Mouse (Mus musculus) heart, adult 8-10 months (tissue): ENCODE data around the gene Zfp993. TPM values are rescaled to one million over a fixed set of nuclear protein-coding genes. Genes with fewer than 3 reads are reported as not detected.
"Not testable (repeated sequence)": the region's sequence is repeated elsewhere in the genome, so short reads cannot be mapped to it uniquely, and the experiment has no call there.

Source experiments
- DNase-seq: peaks from one replicate; pipeline ENCODE4 v3.0.0; 2022; ENCODE audit warnings: low spot score
- total RNA-seq, 4 experiments: library from RNA; stranded (reverse); gene quantifications; 2 replicates each; pipeline ENCODE4 v1.2.4; 2022

Gene Zfp993
- 1 to 10 TPM; 5.0 to 9.7 (median 8.5) TPM for total RNA-seq

GRCm38 (mm10) chr4:146610774-146611400, at the start of gene Zfp993:
TSS of gene Zfp993 (plus strand) at chr4:146610961.
- DNase-seq, result not testable (repeated sequence)

DNA sequence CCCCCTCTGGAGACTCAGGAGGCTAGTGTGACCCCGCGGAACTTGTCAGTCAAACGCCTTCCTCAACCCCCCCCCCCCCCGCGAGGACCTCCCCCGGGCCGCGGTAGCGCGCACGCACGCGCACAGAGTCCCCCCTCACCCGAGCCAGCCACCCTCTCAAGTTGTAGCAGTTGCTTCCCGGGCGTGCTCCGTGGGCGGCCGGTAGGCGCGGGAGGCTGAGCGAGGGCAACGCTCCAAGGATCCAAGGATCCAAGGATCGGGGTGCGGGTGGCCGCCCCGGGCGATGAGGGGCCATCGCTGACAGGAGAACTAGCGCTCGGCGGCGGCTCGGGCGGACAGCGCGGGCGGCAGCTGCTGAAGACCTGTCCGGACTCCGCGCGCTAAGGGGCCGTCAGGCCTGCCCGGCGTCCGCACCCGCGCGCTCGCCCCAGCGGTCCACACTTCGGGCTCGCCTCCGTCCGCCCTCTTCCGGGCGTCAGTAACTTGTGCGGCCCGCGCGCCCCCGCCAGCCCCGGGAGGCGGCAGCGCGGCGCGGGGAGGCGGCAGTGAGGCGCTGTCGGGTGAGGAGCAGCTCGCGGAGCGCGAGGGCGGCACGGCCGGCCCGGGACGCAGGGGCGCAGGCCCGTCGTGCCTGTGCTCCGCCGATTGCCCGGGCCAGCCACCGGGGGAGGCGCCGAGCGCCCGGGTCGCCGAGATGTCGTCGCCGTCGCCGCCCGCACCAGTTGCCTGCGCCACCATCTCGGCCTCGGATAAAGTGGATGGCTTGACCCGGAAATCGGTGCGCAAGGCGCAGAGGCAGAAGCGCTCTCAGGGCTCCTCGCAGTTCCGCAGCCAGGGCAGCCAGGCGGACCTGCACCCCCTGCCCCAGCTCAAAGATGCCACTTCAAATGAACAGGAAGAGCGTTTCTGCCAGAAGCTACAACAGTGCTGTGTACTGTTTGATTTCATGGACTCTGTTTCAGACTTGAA, 30.6 kb upstream of the Zfp993 start:
- DNase-seq, result not testable (repeated sequence)

- DNase-seq, result not testable (repeated sequence)
These were observed 7.0 kb upstream of the Zfp993 start for GRCm38 (mm10) chr4:146603578-146604399.

DNA sequence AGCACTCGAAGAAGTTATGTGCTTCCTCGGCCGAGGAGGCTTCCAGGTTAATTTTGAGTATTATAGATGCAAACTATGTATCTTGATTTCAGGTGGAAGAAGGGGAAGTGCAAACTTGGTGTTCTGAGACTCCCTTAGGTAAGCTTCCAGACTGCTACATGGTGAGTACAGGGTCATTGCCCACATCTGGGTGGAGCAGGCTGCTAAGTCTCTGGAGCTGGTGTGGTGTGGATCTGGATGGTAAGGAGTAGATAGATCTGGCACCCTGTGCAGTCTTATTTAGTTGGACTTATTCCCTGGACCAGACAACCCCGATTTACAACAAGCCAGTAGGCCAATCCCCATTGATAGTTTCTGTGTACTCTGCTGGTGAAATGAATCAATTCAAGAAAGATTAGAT, 33.6 kb downstream of the Zfp993 start:
- not testable (repeated sequence) for DNase-seq

DNA sequence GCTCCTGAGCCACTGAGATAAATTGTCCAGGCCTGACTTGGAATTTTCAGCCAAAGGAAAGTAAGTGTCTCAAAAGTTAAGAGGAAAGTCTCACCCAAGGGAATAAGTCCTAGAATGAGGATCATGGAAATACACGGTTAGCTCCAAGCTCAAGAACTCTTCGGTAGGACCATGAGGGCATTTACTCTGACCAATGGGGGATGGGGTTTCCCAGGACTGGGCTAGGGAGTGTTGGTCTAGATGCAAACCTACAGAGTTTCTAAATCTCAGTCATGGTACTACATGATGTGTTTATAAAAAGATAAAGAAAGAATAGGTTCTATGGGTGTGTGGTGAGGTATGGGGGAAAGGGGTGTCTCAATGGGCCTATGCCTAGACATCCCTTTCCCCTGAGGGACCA, 38.9 kb downstream of the Zfp993 start:
- DNase-seq, result not testable (repeated sequence)

- DNase-seq, result not testable (repeated sequence)
These were observed 39.4 kb downstream of the Zfp993 start for GRCm38 (mm10) chr4:146650115-146650514.

GRCm38 (mm10) chr4:146650639-146651038, 39.9 kb downstream of the Zfp993 start:
- not testable (repeated sequence) for DNase-seq

Other genes starting within 250 kb of the Zfp993 start
- gene Zfp992, start 161.9 kb upstream of the Zfp993 start, total RNA-seq, result 1 to 10 TPM; 1.9 to 2.2 (median 2.0) TPM
- 1 to 10 TPM in 1 of 4 experiments, under 1 TPM in 3; 0.41 to 1.1 (median 0.71) TPM for gene Zfp981, start 108.9 kb upstream of the Zfp993 start, total RNA-seq